Comparison of ENCODE assay signal across 28 mouse cellular contexts in the genomic region with DNA sequence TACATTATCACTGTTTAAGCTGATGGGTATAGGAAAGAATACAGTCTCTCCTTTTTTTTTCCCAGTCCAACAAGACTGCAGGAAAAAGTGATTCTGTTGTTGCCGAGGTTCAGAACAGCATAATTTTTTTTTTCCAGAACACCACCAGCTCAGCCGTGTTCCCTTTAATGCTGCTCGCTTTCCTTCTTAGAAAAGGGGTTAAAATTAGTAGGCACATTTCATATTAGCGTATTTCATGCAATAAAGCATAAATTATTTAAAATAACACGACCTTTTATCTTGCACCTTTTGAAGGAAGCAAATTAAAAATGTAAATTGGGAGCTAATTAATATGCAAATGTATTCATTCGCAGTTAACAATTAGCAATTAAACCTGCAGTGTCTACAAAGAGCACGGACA. TPM values are rescaled to one million over a fixed set of nuclear protein-coding genes. Genes with fewer than 3 reads are reported as not detected.
A peak's percentile ranks its signal among the peaks of the same experiment; 100 is the strongest.
DNase-seq lines count a peak whose midpoint lies in the region; ATAC-seq and TF ChIP-seq lines count a peak whose summit lies in the region.
"Had no signal": no experiment of that assay in that cellular context is flagged by ENCODE, and none has a peak within 500 bp of the region (broad histone marks: within the 10 kb centered on the region; RNA-seq: fewer than 3 reads in every experiment).

No protein-coding gene starts in this region.

- 26% methylated on average over 7 of the region's 7 CpGs for WGBS in forebrain, embryonic 12.5 days
- WGBS in forebrain, embryonic 11.5 days, result 51% methylated on average over 7 of the region's 7 CpGs
- WGBS in midbrain, embryonic 11.5 days, result 70% methylated on average over 7 of the region's 7 CpGs
- 44% methylated on average over 7 of the region's 7 CpGs for WGBS in midbrain, postnatal 0 days
- WGBS in forebrain, postnatal 0 days, result 11% methylated on average over 7 of the region's 7 CpGs

- H3K4me1 ChIP-seq in forebrain, embryonic 12.5 days, result peaks cover 59% of the 10 kb centered on the region
- H3K4me1 ChIP-seq in forebrain, embryonic 11.5 days (replicated peaks; ENCODE audit: control insufficient read depth, insufficient read depth, low read length), result peaks cover 26% of the 10 kb centered on the region
- H3K4me1 ChIP-seq in midbrain, embryonic 11.5 days (ENCODE audit: control insufficient read depth, insufficient read depth, low read length), result peaks cover 17% of the 10 kb centered on the region; the same call in 1 of the 2 replicates
- H3K4me1 ChIP-seq in midbrain, postnatal 0 days (ENCODE audit: insufficient read depth, low read length), result peaks cover 4% of the 10 kb centered on the region; the same call in 1 of the 2 replicates
- peaks cover 16% of the 10 kb centered on the region for H3K4me1 ChIP-seq in forebrain, postnatal 0 days (ENCODE audit: insufficient read depth)

- H3K4me2 ChIP-seq in forebrain, embryonic 12.5 days, result no peak overlapping the region
- H3K4me2 ChIP-seq in forebrain, embryonic 11.5 days (ENCODE audit: low read depth, low read length, severe bottlenecking), result no peak overlapping the region
- H3K4me2 ChIP-seq in midbrain, embryonic 11.5 days, result no peak overlapping the region
- no peak overlapping the region for H3K4me2 ChIP-seq in midbrain, postnatal 0 days (ENCODE audit: low read depth, low read length, poor library complexity, severe bottlenecking)
- H3K4me2 ChIP-seq in forebrain, postnatal 0 days (ENCODE audit: low read depth), result no peak overlapping the region
- H3K4me2 ChIP-seq: embryonic facial prominence, embryonic 12.5 days; heart, embryonic 15.5 days; kidney, embryonic 15.5 days; liver, embryonic 12.5 days had no signal

- no peak overlapping the region for H3K9ac ChIP-seq in forebrain, embryonic 12.5 days
- no peak overlapping the region for H3K9ac ChIP-seq in forebrain, embryonic 11.5 days (ENCODE audit: low read length)
- H3K9ac ChIP-seq in midbrain, embryonic 11.5 days (ENCODE audit: low read length), result no peak overlapping the region
- H3K9ac ChIP-seq in midbrain, postnatal 0 days (replicated peaks; ENCODE audit: low read length, poor library complexity, severe bottlenecking), result no peak overlapping the region
- H3K9ac ChIP-seq in forebrain, postnatal 0 days, result no peak overlapping the region
- H3K9ac ChIP-seq: embryonic facial prominence, embryonic 12.5 days; heart, embryonic 15.5 days; hindbrain, embryonic 15.5 days; kidney, embryonic 15.5 days; liver, embryonic 12.5 days; liver, postnatal 0 days; neural tube, embryonic 15.5 days had no signal

- peak overlapping the region; percentile 88 for H3K27ac ChIP-seq in forebrain, embryonic 12.5 days
- H3K27ac ChIP-seq in forebrain, embryonic 11.5 days (ENCODE audit: low read depth, low read length), result no peak overlapping the region; the same call in 1 of the 2 replicates
- H3K27ac ChIP-seq in midbrain, embryonic 11.5 days (ENCODE audit: low read depth, low read length), result no peak overlapping the region
- H3K27ac ChIP-seq in midbrain, postnatal 0 days (ENCODE audit: low read depth, low read length), result no peak overlapping the region
- H3K27ac ChIP-seq in forebrain, postnatal 0 days (ENCODE audit: low read depth, low read length), result peak overlapping the region; percentile 36; the same call in 1 of the 2 replicates
- H3K27ac ChIP-seq: embryonic facial prominence, embryonic 12.5 days; heart, embryonic 10.5 days; heart, embryonic 15.5 days; kidney, embryonic 15.5 days; liver, embryonic 12.5 days had no signal

- DNase-seq in forebrain, embryonic 11.5 days (ENCODE audit: low spot score), result no peak
- DNase-seq in midbrain, embryonic 11.5 days (ENCODE audit: low spot score, missing footprints), result peak; percentile 80
- no peak for DNase-seq in midbrain, postnatal 0 days (ENCODE audit: low spot score)
- no peak for DNase-seq in forebrain, postnatal 0 days
- no peak for DNase-seq in embryo, embryonic 11 days
- DNase-seq in kidney, postnatal 4 days, result no peak
- DNase-seq: adrenal gland, adult 2 months; cerebellum, adult 8-10 months; cerebellum, postnatal 36 days; gastrocnemius, postnatal 14 days; heart, postnatal 36 days; kidney, adult 18-20 months; kidney, postnatal 25 days; left cerebral cortex, postnatal 4 days; liver, postnatal 0 days; lung, postnatal 36 days; right cerebral cortex, postnatal 25 days; thymus, postnatal 14 days had no signal

- no peak for TF ChIP-seq CTCF in midbrain, postnatal 0 days (IDR thresholded peaks at IDR 0.05)
- TF ChIP-seq CTCF in forebrain, postnatal 0 days (IDR thresholded peaks at IDR 0.05; ENCODE audit: low read depth), result no peak

- H3K4me3 ChIP-seq in forebrain, embryonic 12.5 days (replicated peaks), result no peak overlapping the region
- no peak overlapping the region for H3K4me3 ChIP-seq in forebrain, embryonic 11.5 days (ENCODE audit: low read depth, low read length)
- H3K4me3 ChIP-seq in midbrain, embryonic 11.5 days (ENCODE audit: low read depth, low read length), result no peak overlapping the region
- H3K4me3 ChIP-seq in midbrain, postnatal 0 days (ENCODE audit: low read depth, low read length), result no peak overlapping the region
- no peak overlapping the region for H3K4me3 ChIP-seq in forebrain, postnatal 0 days (ENCODE audit: low read depth, low read length)
- H3K4me3 ChIP-seq: embryonic facial prominence, embryonic 12.5 days; heart, embryonic 10.5 days; heart, embryonic 15.5 days; hindbrain, embryonic 15.5 days; kidney, embryonic 15.5 days; liver, embryonic 12.5 days; neural tube, embryonic 15.5 days had no signal

- ATAC-seq in forebrain, embryonic 12.5 days (ENCODE audit: low FRiP score), result no peak
- no peak for ATAC-seq in forebrain, embryonic 11.5 days (replicated peaks; ENCODE audit: low FRiP score)
- ATAC-seq in midbrain, embryonic 11.5 days (ENCODE audit: low FRiP score), result no peak
- ATAC-seq in midbrain, postnatal 0 days (ENCODE audit: low FRiP score), result no peak
- no peak for ATAC-seq in forebrain, postnatal 0 days
- ATAC-seq: activated CD4-positive, CD25-positive, alpha-beta regulatory T cell, adult 4 months; liver, embryonic 12.5 days; liver, postnatal 0 days had no signal

- H3K36me3 ChIP-seq in forebrain, embryonic 12.5 days (replicated peaks), result no peaks in the 10 kb centered on the region
- no peaks in the 10 kb centered on the region for H3K36me3 ChIP-seq in forebrain, embryonic 11.5 days (ENCODE audit: control insufficient read depth, insufficient read depth, low read length)
- H3K36me3 ChIP-seq in midbrain, embryonic 11.5 days (ENCODE audit: control insufficient read depth, insufficient read depth, low read length), result no peaks in the 10 kb centered on the region
- no peaks in the 10 kb centered on the region for H3K36me3 ChIP-seq in midbrain, postnatal 0 days (ENCODE audit: insufficient read depth, low read length)
- H3K36me3 ChIP-seq in forebrain, postnatal 0 days (ENCODE audit: insufficient read depth), result no peaks in the 10 kb centered on the region
- H3K36me3 ChIP-seq: embryonic facial prominence, embryonic 12.5 days; heart, embryonic 10.5 days; heart, embryonic 15.5 days; hindbrain, embryonic 15.5 days; kidney, embryonic 15.5 days; liver, embryonic 12.5 days; neural tube, embryonic 15.5 days had no signal

- H3K27me3 ChIP-seq in forebrain, embryonic 12.5 days, result peaks cover 3% of the 10 kb centered on the region; the same call in 1 of the 2 replicates
- H3K27me3 ChIP-seq in forebrain, embryonic 11.5 days (ENCODE audit: control insufficient read depth, insufficient read depth, low read length), result no peaks in the 10 kb centered on the region; the same call in none of the 2 replicates
- peaks cover 9% of the 10 kb centered on the region for H3K27me3 ChIP-seq in midbrain, embryonic 11.5 days (ENCODE audit: control insufficient read depth, insufficient read depth, low read length)
- H3K27me3 ChIP-seq in midbrain, postnatal 0 days (ENCODE audit: insufficient read depth, low read length), result no peaks in the 10 kb centered on the region
- H3K27me3 ChIP-seq in forebrain, postnatal 0 days (ENCODE audit: insufficient read depth, low read length), result no peaks in the 10 kb centered on the region
- H3K27me3 ChIP-seq: CH12.LX; hindbrain, embryonic 15.5 days; neural tube, embryonic 15.5 days had no signal

- H3K9me3 ChIP-seq in forebrain, embryonic 12.5 days, result no peaks in the 10 kb centered on the region
- no peaks in the 10 kb centered on the region for H3K9me3 ChIP-seq in forebrain, embryonic 11.5 days (ENCODE audit: control insufficient read depth, low read length)
- H3K9me3 ChIP-seq in midbrain, embryonic 11.5 days (ENCODE audit: control insufficient read depth, low read length), result no peaks in the 10 kb centered on the region
- no peaks in the 10 kb centered on the region for H3K9me3 ChIP-seq in midbrain, postnatal 0 days (ENCODE audit: low read length)
- H3K9me3 ChIP-seq in forebrain, postnatal 0 days (ENCODE audit: low read length), result no peaks in the 10 kb centered on the region
- H3K9me3 ChIP-seq: embryonic facial prominence, embryonic 12.5 days; heart, embryonic 10.5 days; heart, embryonic 15.5 days; hindbrain, embryonic 15.5 days; kidney, embryonic 15.5 days; liver, embryonic 12.5 days; neural tube, embryonic 15.5 days had no signal

RNA-seq across cellular contexts. Expression of a gene that starts 50.3 kb away (rescaled TPM):
- polyA plus RNA-seq in forebrain, embryonic 12.5 days (2016; fragmentation: Nextera tagmentation; extraction: Ambion mirVana), result 97.7 and 106 TPM in 2 replicates
- polyA plus RNA-seq in forebrain, embryonic 11.5 days (2014; fragmentation: Nextera tagmentation; extraction: Ambion mirVana), result 114 and 115 TPM in 2 replicates
- polyA plus RNA-seq in midbrain, embryonic 11.5 days (2014; fragmentation: Nextera tagmentation; extraction: Ambion mirVana), result 98.0 and 106 TPM in 2 replicates
- 9.4 and 24.5 TPM in 2 replicates for total RNA-seq in midbrain, postnatal 0 days (2014; rRNA removed)
- 29.2 and 30.3 TPM in 2 replicates for polyA plus RNA-seq in midbrain, postnatal 0 days (2015; fragmentation: Nextera tagmentation; extraction: Ambion mirVana)
- total RNA-seq in forebrain, postnatal 0 days (2014; rRNA removed), result 30.5 and 34.9 TPM in 2 replicates
- 50.5 and 51.5 TPM in 2 replicates for polyA plus RNA-seq in forebrain, postnatal 0 days (2015; fragmentation: Nextera tagmentation; extraction: Ambion mirVana)

Comparison
In these comparisons a context has a peak if more than half of its experiments do, and no peak if none do; other contexts are left out.
1. H3K27ac ChIP-seq: peak in forebrain, embryonic 12.5 days (single experiment) and forebrain, postnatal 0 days (single experiment); none in forebrain, embryonic 11.5 days (single experiment), midbrain, embryonic 11.5 days (single experiment) and midbrain, postnatal 0 days (single experiment).